Mouse (Mus musculus): ENCODE measurements around the gene Sirt7. TPM values are rescaled to one million over a fixed set of nuclear protein-coding genes. Genes with fewer than 3 reads are reported as not detected.

The Sirt7 gene
- total and polyA plus RNA-seq, 3 experiments: 72.3 to 78.2 TPM; not detected in 1

- no peak for TF ChIP-seq USF2 (IDR thresholded peaks at IDR 0.05; ENCODE audit: borderline replicate concordance in 1 of 2, insufficient read depth in 1 of 2, low read depth in 1 of 2, low read length in 2 of 2)
Measured at GRCm38 (mm10) chr11:120643601-120643987, 18.6 kb upstream of the Sirt7 start, which contains the start of gene Pycr1 (continued).

GRCm38 (mm10) chr11:120642939-120643600 lies 18.0 kb upstream of the Sirt7 start:
- Histone ChIP-seq H3K9ac (ENCODE audit: control insufficient read depth, low read depth, low read length, poor library complexity, severe bottlenecking) (peak overlapping the region; percentile 74), H3K4me3 (ENCODE audit: control insufficient read depth in 1 of 2, insufficient read depth in 1 of 2, low read depth in 2 of 2, low read length in 2 of 2) (peak overlapping the region; percentile 54 to 58), H3K27me3 (ENCODE audit: control insufficient read depth in 1 of 2, insufficient read depth in 2 of 2, low read length in 2 of 2) (no peaks in the 10 kb centered on the region), H3K79me2 (ENCODE audit: control insufficient read depth, insufficient read depth, low read length, poor library complexity) (no peaks in the 10 kb centered on the region), H3K9me3 (replicated peaks; ENCODE audit: insufficient read depth, low read length) (no peaks in the 10 kb centered on the region), H3K27ac (ENCODE audit: control insufficient read depth, low read depth, low read length) (no peak overlapping the region), H3K36me3 (ENCODE audit: control insufficient read depth in 1 of 2, insufficient read depth in 2 of 2, low read length in 2 of 2) (peaks cover 0 to 8% of the 10 kb centered on the region in 2 experiments; a peak in 2 of 4 replicates), H3K4me1 (ENCODE audit: control insufficient read depth in 1 of 2, insufficient read depth in 2 of 2, low read length in 2 of 2) (peaks cover 7 to 15% of the 10 kb centered on the region in 2 experiments)
- 0 out of 4 replicates have a peak, but pooled peaks of 1 of the 2 experiments have one; percentile 4 for TF ChIP-seq POLR2A (IDR thresholded peaks at IDR 0.05; ENCODE audit: control insufficient read depth in 1 of 2, insufficient read depth in 1 of 2, low read depth in 1 of 2, low read length in 2 of 2, poor library complexity in 1 of 2)
- no peak for TF ChIP-seq TCF12 (IDR thresholded peaks at IDR 0.05; ENCODE audit: low read depth, low read length)
- no peak for DNase-seq (ENCODE audit: low read depth, low spot score)

GRCm38 (mm10) chr11:120641869-120642268 lies 16.8 kb upstream of the Sirt7 start:
- peaks cover 0 to 8% of the 10 kb centered on the region in 2 experiments; a peak in 2 of 4 replicates for H3K36me3 ChIP-seq (ENCODE audit: control insufficient read depth in 1 of 2, insufficient read depth in 2 of 2, low read length in 2 of 2)

GRCm38 (mm10) chr11:120641255-120641654 lies 16.2 kb upstream of the Sirt7 start:
- H3K27ac ChIP-seq (ENCODE audit: control insufficient read depth, low read depth, low read length): no peak overlapping the region
- TF ChIP-seq HCFC1 (IDR thresholded peaks at IDR 0.05; ENCODE audit: low read depth, low read length): no peak
- TF ChIP-seq NRF1 (IDR thresholded peaks at IDR 0.05; ENCODE audit: insufficient read depth, low read depth, low read length, poor library complexity, severe bottlenecking): no peak
- TF ChIP-seq ETS1 (IDR thresholded peaks at IDR 0.05; ENCODE audit: low read depth, low read length): no peak
- no peak for TF ChIP-seq MAFK (IDR thresholded peaks at IDR 0.05; ENCODE audit: borderline replicate concordance, low read depth, low read length)
- TF ChIP-seq MYB (IDR thresholded peaks at IDR 0.05; ENCODE audit: low read depth, low read length): no peak
- no peak for TF ChIP-seq POLR2AphosphoS2 (IDR thresholded peaks at IDR 0.05; ENCODE audit: low read length)
- TF ChIP-seq TBP (IDR thresholded peaks at IDR 0.05; ENCODE audit: low read depth, low read length): no peak
- no peak for TF ChIP-seq CHD2 (IDR thresholded peaks at IDR 0.05; ENCODE audit: low read length)
- no peak for TF ChIP-seq USF2 (IDR thresholded peaks at IDR 0.05; ENCODE audit: borderline replicate concordance in 1 of 2, insufficient read depth in 1 of 2, low read depth in 1 of 2, low read length in 2 of 2)
- TF ChIP-seq ZNF384 (IDR thresholded peaks at IDR 0.05; ENCODE audit: low read depth, low read length): no peak
- TF ChIP-seq EP300 (IDR thresholded peaks at IDR 0.05; ENCODE audit: low read depth in 1 of 2, low read length in 2 of 2): no peak
- no peaks in the 10 kb centered on the region for H3K79me2 ChIP-seq (ENCODE audit: control insufficient read depth, insufficient read depth, low read length, poor library complexity)
- H3K36me3 ChIP-seq (ENCODE audit: control insufficient read depth in 1 of 2, insufficient read depth in 2 of 2, low read length in 2 of 2): peaks cover 0 to 10% of the 10 kb centered on the region in 2 experiments; a peak in 2 of 4 replicates
- H3K9ac ChIP-seq (ENCODE audit: control insufficient read depth, low read depth, low read length, poor library complexity, severe bottlenecking): no peak overlapping the region
- H3K4me3 ChIP-seq (ENCODE audit: control insufficient read depth in 1 of 2, insufficient read depth in 1 of 2, low read depth in 2 of 2, low read length in 2 of 2): no peak overlapping the region
- H3K9me3 ChIP-seq (replicated peaks; ENCODE audit: insufficient read depth, low read length): no peaks in the 10 kb centered on the region
- peaks cover 13 to 21% of the 10 kb centered on the region in 2 experiments for H3K4me1 ChIP-seq (ENCODE audit: control insufficient read depth in 1 of 2, insufficient read depth in 2 of 2, low read length in 2 of 2)
- DNase-seq (ENCODE audit: low read depth, low spot score): no peak
- H3K27me3 ChIP-seq (ENCODE audit: control insufficient read depth in 1 of 2, insufficient read depth in 2 of 2, low read length in 2 of 2): no peaks in the 10 kb centered on the region

More at GRCm38 (mm10) chr11:120641869-120642268, 16.8 kb upstream of the Sirt7 start:
- Histone ChIP-seq H3K27me3 (ENCODE audit: control insufficient read depth in 1 of 2, insufficient read depth in 2 of 2, low read length in 2 of 2) (no peaks in the 10 kb centered on the region), H3K9ac (ENCODE audit: control insufficient read depth, low read depth, low read length, poor library complexity, severe bottlenecking) (no peak overlapping the region), H3K4me3 (ENCODE audit: control insufficient read depth in 1 of 2, insufficient read depth in 1 of 2, low read depth in 2 of 2, low read length in 2 of 2) (no peak overlapping the region), H3K27ac (ENCODE audit: control insufficient read depth, low read depth, low read length) (no peak overlapping the region), H3K4me1 (ENCODE audit: control insufficient read depth in 1 of 2, insufficient read depth in 2 of 2, low read length in 2 of 2) (peaks cover 7 to 15% of the 10 kb centered on the region in 2 experiments), H3K79me2 (ENCODE audit: control insufficient read depth, insufficient read depth, low read length, poor library complexity) (no peaks in the 10 kb centered on the region), H3K9me3 (replicated peaks; ENCODE audit: insufficient read depth, low read length) (no peaks in the 10 kb centered on the region)
- TF ChIP-seq MYC (IDR thresholded peaks at IDR 0.05; ENCODE audit: low read depth, low read length): no peak
- TF ChIP-seq MXI1 (IDR thresholded peaks at IDR 0.05; ENCODE audit: low read depth, low read length): no peak
- TF ChIP-seq CHD2 (IDR thresholded peaks at IDR 0.05; ENCODE audit: low read length): no peak
- DNase-seq (ENCODE audit: low read depth, low spot score): no peak

Data from MEL (cell line).